Mouse (Mus musculus): ENCODE measurements around the gene Gm42742.

- TF ChIP-seq CTCF (IDR thresholded peaks at IDR 0.05; ENCODE audit: low read depth) (no peak), EP300 (optimal IDR thresholded peaks at IDR 0.05) (no peak)
Measured at GRCm38 (mm10) chr7:127022528-127023271, 1.8 kb upstream of the Gm42742 start.
